Mouse (Mus musculus) granulocyte monocyte progenitor cell, adult 5-6 weeks (primary cell): ENCODE results near the gene Henmt1. TPM values are rescaled to one million over a fixed set of nuclear protein-coding genes. Genes with fewer than 3 reads are reported as not detected.

ENCODE experiments used
- ATAC-seq: replicated peaks from 2 replicates; pipeline ENCODE4 v1.8.0; 2016; ENCODE audit warnings: mild to moderate bottlenecking, moderate TSS enrichment, inconsistent platforms; ENCODE audit not compliant: poor library complexity, severe bottlenecking
- total RNA-seq, 2 experiments: library from RNA; stranded (forward) in 1 of 2; stranded (reverse) in 1 of 2; fragments of 200-712, 200-1000 nt in 1 of 2; fragments of >200 nt in 1 of 2; fragmentation: Nextera tagmentation in 1 of 2; gene quantifications; 2 replicates each; pipeline ENCODE4 v1.2.3; 2014 to 2017

Gene Henmt1
- total RNA-seq (2014; fragmentation: Nextera tagmentation) (not detected in 2 replicates), total RNA-seq (2017) (not detected in 2 replicates)

DNA sequence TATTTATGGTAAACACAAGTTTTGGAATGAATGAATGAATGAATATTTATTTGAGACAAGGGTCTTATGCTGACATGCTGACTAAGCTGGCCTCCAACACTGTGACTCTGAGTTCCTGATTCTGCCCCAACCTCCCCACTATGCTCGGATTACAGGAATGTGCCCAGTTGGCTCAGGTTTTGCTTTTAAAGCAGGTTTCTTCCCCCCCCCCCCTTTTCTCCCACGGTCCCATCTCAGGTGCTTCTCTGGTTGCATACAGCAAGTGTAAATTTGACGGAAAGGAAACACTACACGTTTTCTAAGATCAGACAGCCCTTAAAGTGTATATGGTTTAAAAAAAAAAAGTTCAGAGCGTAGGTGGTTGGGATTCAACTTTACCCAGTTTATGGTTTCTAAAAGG is at the start of gene Henmt1:
Gene Henmt1 (plus strand): TSS at position 301 of the 400 bp plus-strand sequence.
- ATAC-seq = no peak

DNA sequence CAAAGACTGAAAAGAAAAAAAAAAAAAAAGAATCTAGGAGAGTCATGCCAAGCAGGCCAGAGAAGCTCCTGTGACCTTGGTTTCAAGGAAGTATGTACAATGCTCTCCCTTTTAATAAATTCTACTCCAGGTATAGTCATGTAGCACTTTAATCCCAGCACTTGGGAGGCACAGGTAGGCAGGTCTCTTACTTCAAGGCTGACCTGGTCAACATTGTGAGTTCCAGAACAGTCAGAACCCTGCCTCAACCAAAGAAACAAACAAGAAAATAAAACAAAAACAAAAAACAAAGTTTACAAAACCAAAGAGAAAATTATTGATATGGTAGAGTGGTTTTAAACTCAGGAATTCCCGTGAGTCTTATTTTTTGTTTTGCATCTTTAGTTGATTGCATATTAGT is 49.8 kb upstream of the Henmt1 start, which contains the start of gene Fndc7:
Gene Fndc7 (minus strand): TSS at position 101 of the 400 bp plus-strand sequence.
- ATAC-seq = no peak

DNA sequence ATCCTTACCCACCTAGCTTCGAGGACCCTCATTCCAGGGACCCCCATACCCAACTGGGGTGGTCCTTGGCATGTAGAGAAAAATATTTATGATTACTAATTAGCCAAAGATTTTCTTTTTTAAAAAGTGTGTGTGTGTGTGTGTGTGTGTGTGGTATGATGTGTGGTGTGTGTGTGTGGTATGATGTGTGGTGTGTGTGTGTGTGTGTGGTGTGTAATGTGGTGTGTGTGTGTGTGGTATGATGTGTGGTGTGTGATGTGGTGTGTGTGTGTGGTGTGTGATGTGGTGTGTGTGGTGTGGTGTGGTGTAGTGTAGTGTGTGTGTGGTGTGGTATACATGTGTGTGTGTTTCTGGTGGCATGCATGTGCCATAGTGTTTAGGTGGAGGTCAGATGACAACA is 47.6 kb upstream of the Henmt1 start:
- no peak for ATAC-seq

DNA sequence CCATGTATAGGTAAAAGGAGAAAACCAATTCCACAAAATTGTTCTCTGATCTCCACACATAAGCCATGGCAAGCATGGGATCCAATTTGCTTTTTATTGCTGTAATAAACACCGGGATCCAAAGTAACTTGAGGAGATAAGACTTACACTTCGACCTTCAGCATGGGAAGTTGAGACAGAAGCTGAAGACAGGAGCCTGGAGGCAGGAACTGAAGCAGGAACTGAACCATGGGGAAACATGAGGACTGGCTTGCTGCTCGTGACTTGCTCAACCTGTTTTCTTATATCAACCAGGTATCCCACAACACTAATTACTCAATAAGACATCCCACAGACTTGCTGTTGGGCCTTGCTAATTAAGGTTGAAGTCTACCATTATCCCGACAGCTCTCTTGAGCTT is 46.8 kb upstream of the Henmt1 start:
- ATAC-seq = peak; percentile 37

DNA sequence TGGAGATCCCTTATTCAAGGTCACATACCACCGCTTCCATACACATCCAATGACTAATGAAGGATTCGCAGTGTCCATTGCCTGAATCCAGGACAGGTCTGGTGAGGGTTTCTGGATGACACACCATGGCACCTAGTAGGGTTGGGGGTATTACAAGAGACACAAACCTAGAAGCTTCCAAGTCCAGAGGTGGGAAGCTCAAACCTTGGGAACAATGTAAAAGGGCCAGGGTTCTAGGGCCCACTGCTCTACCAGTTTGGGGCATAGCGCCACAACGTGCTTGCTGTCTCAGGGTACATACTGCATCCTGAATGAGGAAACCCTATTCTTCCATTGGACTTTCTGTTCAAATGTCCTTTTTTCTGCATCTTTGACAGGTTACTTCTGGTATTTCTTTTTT is 41.0 kb upstream of the Henmt1 start:
- ATAC-seq = no peak

DNA sequence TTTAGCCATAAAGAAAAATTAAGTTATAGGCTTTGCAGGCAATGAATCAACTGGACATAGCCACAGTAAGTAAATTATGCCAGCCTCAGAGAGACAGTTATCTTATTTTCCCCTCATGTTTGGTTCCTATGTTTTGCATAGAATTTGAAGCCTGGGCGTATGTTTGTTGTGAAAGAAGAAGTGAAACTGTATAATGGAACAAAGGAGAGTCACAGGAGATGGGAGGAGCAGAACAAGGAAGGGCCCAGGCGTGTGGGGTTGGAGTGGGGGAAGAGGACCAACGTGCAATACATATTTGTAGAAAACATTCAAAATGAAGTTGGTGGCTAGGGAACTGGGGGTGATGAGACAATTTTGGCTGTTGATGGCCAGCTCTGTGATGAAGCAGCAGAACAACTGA is 39.5 kb upstream of the Henmt1 start:
- ATAC-seq = peak; percentile 95

DNA sequence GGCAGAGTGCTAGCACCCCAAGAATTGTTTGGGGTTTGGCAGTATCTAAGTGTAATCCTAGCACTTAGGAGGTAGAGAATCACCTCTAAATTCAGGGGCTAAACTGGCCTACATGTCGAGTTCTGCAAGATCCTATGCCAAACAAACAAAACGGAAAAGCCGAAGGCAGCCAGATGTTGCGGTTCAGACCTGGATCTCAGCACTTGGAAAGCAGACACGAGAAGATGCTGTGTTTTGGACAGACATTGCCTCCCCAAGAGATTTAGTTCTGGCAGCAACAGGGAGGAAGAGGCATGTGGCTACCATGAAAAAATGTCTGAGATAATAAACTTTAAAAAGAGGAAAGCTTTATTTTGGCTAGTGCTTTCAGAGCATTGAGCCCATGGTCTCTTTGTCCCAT is 39.0 kb upstream of the Henmt1 start:
- ATAC-seq = no peak

DNA sequence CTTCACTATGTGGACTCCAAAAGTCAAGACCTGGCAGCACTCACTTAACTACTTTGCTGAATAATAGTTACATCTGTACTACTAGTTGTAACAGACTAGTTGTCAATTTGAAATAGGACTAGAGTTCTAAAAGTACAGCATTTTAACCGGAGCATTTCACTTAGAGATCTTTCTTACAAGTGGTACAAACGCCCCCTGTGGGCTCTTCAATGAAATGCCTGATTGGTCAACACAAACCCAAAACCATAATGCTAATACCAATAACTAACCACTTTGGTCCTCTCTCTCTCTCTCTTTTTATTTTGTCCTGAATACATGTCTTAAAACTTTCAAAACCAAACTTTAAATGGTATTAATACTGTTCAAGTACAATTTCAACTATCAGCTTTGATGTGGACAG is 37.6 kb upstream of the Henmt1 start:
- 0 out of 2 replicates have a peak, but pooled peaks have one; percentile 26 for ATAC-seq

DNA sequence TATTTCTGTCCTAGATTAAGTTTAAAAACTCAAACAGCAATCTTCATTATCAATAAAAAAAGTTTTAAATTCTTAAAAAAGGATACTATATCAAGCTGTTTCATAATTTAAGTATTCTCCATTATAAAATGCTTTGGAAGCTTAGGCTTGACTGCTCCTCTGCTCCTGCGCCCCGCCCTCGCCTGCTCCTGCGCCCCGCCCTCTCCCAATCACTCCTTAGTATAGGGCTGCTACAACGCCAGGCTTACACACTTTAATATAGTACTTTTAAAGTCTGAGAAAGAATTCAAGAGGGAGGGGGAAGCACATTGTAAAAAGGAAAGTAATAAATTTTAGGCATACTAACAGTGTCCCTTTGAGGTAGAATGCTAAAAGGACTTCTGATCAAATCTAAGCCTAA is 36.7 kb upstream of the Henmt1 start:
- no peak for ATAC-seq

DNA sequence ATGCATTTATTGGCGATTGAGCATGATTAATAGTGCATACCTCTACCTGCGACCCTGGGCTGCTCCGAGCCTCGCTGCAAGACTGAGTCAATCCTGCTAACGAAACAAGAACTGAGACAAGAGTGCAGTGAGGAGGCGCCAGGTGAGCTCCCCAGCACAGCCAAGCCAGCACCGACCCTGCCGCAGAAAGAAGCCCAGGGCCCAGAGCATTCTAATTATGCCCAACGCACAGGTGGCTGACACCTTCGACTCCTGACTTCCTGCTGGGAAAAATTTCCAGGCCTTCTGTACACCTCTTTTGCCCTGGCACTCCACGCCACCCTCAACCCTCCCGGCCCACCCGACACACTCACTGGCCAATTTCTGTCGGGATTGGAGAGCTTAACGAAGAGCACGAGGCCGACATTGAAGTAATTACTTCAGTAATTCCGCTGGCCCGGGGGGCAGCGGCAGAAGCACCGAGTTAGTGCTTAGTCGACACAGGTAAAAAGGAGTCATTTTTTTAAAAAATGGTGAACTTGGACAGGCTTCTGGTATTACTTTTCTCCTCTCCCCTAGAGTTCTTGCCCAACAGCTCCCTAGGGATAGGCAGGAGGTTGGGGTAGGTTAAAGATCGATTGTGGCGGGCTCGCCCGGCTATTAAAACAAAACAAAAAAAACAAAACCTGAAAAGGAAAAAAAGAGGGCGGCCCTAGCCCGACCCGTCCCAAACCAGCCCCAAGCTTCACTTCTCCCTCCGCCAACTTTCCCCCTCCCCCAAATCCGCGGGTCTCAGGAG is 29.2 kb upstream of the Henmt1 start:
- ATAC-seq = no peak

DNA sequence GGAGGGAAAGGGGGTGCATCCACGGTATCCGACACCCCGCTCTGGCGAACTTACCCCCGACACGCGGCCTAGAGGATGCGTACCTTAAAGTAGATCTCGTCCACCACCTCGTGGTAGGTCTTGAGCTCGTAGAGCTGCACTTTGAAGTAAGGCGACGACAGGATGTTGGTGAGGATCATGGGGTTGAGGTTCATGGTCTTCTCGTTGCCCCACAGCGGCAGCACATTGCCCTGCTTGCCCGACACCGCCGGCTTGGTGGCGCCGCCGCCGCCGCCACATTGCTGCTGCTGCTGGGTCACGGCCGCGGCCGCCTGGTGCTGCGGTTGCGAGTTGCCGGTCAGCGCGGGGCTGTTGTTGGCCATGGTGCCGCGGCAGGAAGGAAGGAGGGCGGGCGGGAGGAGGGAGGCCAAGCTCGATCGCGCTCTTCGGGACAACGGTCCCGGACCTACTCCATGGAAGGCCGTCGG is 28.6 kb upstream of the Henmt1 start:
- peak; percentile 66 for ATAC-seq

DNA sequence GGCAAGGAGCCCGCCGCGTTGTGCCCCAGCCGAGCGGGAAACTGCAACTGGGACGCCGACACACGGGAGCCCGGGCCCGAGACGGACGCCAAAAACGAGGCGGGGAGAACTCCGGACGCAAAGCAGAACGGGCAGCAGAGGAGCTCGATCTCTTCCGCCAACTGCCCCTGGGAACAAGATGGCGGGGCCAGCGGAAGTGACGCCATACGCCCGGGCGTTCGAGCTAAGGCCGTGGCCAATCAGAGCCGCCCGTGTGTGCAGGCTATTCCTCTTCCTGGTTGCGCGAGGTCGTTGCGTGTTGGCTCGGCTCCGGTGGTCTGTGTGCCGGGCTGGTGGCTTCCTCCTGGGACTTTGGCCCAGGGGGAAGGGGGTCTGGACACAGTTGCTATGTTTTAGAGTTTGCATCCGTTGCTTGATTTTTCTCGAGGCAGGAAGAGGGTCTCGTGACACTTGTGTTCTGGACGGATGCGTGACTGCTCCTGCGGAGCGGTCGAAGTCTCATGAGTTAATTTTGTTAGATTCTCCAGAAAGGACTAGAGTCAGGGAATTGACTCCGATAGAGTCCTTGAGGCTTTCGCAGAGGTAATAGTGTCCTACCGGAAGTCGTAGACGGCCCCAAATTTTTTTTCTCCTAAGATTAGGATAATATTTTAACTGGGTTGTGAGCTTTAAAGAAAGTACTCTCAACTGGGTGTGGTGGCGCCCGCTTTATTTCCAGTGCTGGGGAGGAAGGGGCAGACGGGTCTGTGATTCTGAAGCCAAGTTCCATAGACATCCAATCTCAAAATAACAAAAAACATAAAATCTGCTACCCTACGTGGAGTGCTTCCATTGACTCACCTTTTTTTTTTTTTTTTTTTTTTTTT is 27.9 kb upstream of the Henmt1 start, which contains the start of gene Prpf38b:
Gene Prpf38b (minus strand): TSS at position 180 of the 866 bp plus-strand sequence.
- peak; percentile 91 for ATAC-seq

DNA sequence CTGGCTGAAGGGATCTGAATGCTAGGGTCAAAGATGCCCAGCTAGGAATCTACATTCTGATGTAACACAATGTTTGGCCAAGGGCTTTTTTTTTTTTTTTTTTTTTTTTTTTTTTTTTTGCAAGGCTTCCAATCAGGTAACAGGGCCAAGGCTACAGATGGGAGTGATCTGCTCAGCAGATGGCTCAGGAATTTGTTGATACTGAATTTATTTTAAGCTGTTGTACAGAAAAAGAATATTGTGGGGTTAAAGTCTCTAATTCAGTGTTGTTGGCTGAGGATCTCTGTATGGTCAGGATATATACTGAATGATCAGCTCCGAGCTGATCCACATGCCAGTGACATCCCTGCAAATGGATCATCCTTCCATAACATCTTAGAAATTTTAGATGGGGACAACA is 23.7 kb upstream of the Henmt1 start:
- no peak for ATAC-seq

DNA sequence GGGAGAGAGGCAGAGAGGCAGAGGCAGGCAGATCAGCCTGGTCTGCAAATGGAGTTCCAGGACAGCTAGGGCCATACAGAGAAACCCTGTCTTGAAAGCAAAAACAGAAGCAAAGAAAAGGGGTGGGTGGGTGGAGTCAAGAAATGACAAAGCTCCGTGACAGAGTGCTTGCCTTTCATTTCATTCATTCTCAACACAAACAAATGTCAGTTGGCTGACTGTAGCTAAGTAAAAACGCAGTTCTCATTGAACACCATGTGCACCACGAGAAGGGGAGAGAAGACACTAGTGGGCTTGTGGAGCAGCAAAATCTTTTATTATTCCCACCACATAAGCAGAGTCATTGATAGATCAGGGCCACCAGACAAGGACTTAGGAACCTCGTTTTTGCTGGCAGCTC is 22.8 kb upstream of the Henmt1 start:
- ATAC-seq = no peak

DNA sequence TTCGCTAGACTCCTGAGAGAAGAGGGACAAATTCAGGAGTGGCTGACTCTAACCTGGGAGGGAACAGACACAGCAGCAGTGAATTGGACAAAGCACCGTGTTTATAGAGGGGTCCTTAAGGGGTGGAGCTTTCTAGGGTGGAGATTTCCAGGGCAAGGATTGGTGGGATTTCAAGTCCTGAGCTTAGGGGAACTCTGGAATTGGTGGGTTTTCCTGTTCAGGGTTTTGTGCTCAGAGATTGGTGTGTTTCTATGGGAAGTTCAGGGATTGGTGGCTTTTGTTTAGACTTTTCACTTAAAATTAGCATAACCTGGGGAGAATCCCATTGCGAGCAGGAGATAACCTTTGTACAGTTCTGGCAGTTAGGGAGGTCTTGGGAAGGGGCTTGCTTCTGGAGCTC is 21.7 kb upstream of the Henmt1 start:
- ATAC-seq = no peak

DNA sequence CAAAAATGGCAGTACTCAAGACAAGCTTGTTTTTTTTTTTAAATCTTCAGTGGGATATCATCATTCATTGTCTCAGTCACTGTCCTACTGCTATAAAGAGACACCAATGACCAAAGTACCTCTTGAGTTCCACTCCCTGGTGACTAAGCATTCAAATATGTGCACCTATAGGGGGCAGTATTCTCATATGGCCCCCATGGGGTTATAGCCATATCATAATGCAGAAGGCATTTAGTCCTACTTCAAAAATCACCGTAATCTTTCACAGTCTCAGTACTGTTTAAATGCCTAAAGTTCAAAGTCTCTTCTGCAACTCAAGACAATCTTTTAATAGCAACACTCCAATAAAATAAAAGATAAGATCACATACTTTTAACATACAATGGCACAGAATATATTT is 20.8 kb upstream of the Henmt1 start:
- ATAC-seq = no peak

DNA sequence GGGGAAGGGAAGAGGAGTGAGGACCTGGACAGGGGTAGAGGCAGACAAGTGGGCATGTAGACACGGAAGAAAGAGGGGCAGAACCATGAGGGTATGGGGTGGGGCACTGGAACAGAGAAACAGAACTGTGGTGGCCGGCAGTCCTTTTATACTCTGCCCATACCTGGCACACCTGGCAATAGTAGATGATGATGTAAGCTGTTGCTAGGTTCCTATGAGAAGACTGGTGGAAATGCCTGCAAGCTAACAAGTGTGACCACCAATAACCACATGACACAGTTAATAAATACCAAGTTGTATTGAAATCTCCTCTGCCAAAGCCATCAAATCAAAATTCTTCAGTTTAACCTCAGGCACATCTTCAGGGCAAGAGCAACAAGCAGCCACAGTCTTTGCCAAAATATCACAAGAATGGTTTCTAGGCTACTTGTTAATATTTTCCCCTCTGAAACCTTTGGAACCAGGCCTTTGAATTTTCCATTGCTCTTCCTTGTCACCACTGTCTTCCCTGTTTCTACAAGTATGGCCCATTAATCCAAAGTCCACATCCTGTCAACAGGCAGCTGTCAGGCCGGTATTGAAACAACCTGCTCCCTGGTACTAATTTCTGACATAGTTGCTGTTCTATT is 19.1 kb upstream of the Henmt1 start:
- no peak for ATAC-seq

DNA sequence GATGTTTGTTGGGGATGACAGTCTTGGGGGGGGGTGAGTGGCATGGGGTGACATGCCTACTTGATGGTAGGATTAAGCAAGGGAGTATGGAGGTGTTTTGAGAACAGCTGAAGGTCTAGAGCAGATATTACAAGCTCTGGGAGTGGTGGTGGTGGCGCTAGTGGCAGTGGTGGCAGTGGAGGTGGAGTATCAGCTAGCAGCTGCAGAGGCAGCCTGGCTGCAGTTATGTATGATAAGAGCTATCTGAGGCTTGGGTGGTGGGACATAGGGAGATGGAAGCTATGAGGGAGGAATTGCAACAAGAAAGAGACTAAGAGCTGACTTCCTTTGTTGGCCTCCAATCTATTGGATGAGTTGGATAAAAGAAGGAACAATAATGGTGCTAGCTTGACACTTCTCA is 17.9 kb upstream of the Henmt1 start:
- no peak for ATAC-seq

DNA sequence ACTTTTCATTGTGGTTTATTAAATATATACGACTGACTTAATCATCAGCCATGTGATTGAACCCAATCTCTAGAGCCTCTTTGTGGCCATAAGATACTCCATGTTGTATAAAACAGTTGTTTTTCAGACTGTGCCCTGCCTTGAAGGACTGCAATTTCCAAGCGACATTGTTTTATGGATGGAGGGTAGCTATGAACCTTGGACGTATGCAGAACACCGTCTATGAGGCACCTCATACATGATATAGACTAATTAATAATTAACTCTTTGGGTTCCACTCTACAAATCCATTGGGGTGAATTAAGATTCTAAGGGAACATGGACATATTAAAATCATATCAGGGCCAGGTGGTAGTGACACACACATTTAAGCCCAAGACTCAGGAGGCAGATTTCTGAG is 14.0 kb upstream of the Henmt1 start:
- no peak for ATAC-seq

DNA sequence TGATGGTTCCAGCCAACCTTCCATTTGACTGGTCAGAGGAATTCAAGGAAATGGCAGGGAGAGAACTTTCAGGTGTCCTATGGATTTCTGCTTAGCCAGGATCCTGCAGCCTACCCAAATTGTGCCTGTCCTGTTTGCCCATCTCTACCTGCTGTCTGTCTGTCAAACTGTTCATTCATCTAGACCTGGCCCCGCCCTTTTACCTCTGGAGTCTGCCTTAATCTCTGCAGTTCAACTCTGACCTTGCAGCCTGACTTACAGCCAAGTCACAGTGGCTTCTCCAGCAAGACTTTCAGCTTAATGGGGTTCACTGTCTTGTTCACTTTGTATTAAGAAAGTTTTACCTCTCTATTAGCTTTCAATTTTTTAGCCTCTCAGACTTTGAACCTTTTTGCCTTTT is 13.4 kb upstream of the Henmt1 start:
- ATAC-seq = no peak

DNA sequence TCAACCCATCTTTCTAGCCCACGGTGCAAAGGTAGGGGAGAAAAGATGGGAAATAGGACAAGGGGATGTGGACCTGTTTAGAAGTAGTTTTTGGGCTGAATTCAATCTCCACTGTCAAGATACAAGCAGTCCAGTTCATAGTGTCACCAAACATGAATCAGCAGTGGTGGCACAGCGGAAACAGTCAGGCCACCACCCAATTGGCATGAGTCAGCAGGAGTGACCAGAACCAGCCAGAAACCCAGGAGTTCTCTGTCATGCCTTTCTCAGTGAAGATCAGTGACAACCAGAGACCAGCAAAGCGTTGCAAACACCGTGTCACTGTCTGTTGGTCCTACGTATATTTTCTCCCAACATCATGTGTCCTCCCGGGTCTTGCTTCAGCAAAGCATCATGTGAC is 6.1 kb upstream of the Henmt1 start:
- ATAC-seq = no peak
